Mouse (Mus musculus): ENCODE data around the gene Skp1a.

DNA sequence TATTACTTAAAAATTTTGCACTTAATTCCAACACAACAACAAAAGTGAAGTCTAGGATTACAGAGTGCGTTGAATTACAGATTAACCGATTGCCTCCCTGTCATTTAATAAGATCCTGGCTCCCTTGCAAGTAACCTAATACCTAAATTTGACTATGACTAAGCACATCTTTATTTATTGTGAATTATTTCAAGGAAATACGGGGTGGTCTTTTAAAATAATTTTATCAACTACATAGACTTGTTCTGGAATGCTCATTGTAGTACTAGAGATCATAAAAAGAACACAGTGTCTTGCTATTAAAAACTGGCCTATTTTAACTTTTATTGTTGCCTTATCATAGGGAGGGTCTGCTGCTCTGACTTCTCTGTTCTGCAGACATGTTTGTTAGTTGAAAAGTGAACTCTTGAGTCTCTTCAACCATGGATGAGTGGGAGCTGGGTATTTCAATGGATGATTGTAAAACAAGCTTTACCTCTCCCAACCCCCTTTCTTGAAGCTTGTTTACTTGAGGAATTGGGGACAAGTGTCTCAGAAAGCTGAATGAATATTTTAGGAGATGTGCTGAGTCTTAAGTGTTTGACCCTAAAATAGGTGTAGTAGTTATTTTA is 1.4 kb downstream of the Skp1a start:
- TF ChIP-seq POLR2A (IDR thresholded peaks at IDR 0.05; ENCODE audit: borderline replicate concordance, insufficient read depth, low read length) (no peak), CTCF (IDR thresholded peaks at IDR 0.05; ENCODE audit: borderline replicate concordance, insufficient read depth, low read depth, low read length) (no peak)

Measured in cerebellum, adult 2 months (tissue).